Mouse (Mus musculus) MEL (cell line): ENCODE results near the gene Gm49388. TPM values are rescaled to one million over a fixed set of nuclear protein-coding genes. Genes with fewer than 3 reads are reported as not detected.
A peak's percentile ranks its signal among the peaks of the same experiment; 100 is the strongest.

Source experiments
- DNase-seq: peaks from one replicate; pipeline ENCODE4 v3.0.0; 2011; ENCODE audit warnings: low read depth, low spot score
- H3K27ac ChIP-seq: 2 replicates; pipeline ENCODE4 v1.5.1; 2012; ENCODE audit warnings: low read depth, mild to moderate bottlenecking, control low read depth, low read length, moderate library complexity; ENCODE audit not compliant: control insufficient read depth
- H3K27me3 ChIP-seq, 2 experiments: fragments of 150-350 bp in 1 of 2; sonication (generic) in 1 of 2; 2 replicates each; pipeline ENCODE4 v1.6.1; 2012; ENCODE audit warnings: low read length in 2 of 2, mild to moderate bottlenecking in 2 of 2, improper control_type of control experiment in 1 of 2, moderate library complexity in 1 of 2; ENCODE audit not compliant: insufficient read depth in 2 of 2, control insufficient read depth in 1 of 2
- H3K36me3 ChIP-seq, 2 experiments: 2 replicates each; pipeline ENCODE4 v1.6.1; 2012 to 2014; ENCODE audit warnings: low read length in 2 of 2, improper control_type of control experiment in 1 of 2, inconsistent platforms in 1 of 2, mild to moderate bottlenecking in 1 of 2; ENCODE audit not compliant: insufficient read depth in 2 of 2, control insufficient read depth in 1 of 2
- H3K4me1 ChIP-seq, 2 experiments: fragments of 150-350 bp in 1 of 2; sonication (generic) in 1 of 2; 2 replicates each; pipeline ENCODE4 v1.6.1; 2012; ENCODE audit warnings: low read length in 2 of 2, improper control_type of control experiment in 1 of 2, mild to moderate bottlenecking in 1 of 2; ENCODE audit not compliant: insufficient read depth in 2 of 2, control insufficient read depth in 1 of 2
- H3K4me3 ChIP-seq, 2 experiments: fragments of 150-350 bp in 1 of 2; sonication (generic) in 1 of 2; 2 replicates each; pipeline ENCODE4 v1.5.1; 2012; ENCODE audit warnings: low read depth in 2 of 2, low read length in 2 of 2, mild to moderate bottlenecking in 2 of 2, moderate library complexity in 2 of 2, control low read depth in 1 of 2, improper control_type of control experiment in 1 of 2; ENCODE audit not compliant: control insufficient read depth in 1 of 2, insufficient read depth in 1 of 2
- H3K79me2 ChIP-seq: 2 replicates; pipeline ENCODE4 v1.6.1; 2012; ENCODE audit warnings: mild to moderate bottlenecking, low read length, moderate library complexity; ENCODE audit not compliant: control insufficient read depth, poor library complexity, insufficient read depth
- H3K9ac ChIP-seq: 2 replicates; pipeline ENCODE4 v1.6.1; 2012; ENCODE audit warnings: low read depth, mild to moderate bottlenecking, control low read depth, low read length, moderate library complexity; ENCODE audit not compliant: control insufficient read depth, poor library complexity, severe bottlenecking
- H3K9me3 ChIP-seq: fragments of 150-350 bp; sonication (generic); replicated peaks from 2 replicates; pipeline ENCODE4 v1.6.1; 2012; ENCODE audit warnings: mild to moderate bottlenecking, low read length, improper control_type of control experiment, moderate library complexity; ENCODE audit not compliant: insufficient read depth
- CHD1 ChIP-seq: IDR thresholded peaks from 2 replicates; pipeline ENCODE4 v1.6.1; 2012; ENCODE audit warnings: low read depth, mild to moderate bottlenecking, inconsistent platforms, low read length, improper control_type of control experiment
- GABPA ChIP-seq: IDR thresholded peaks from 2 replicates; pipeline ENCODE4 v1.6.1; 2012; ENCODE audit warnings: low read depth, mild to moderate bottlenecking, inconsistent platforms, low read length, improper control_type of control experiment, moderate library complexity
- GATA1 ChIP-seq: IDR thresholded peaks from 2 replicates; pipeline ENCODE4 v1.6.1; 2011; ENCODE audit warnings: low read depth, low read length, improper control_type of control experiment
- HCFC1 ChIP-seq: IDR thresholded peaks from 2 replicates; pipeline ENCODE4 v1.6.1; 2012; ENCODE audit warnings: low read depth, mild to moderate bottlenecking, inconsistent platforms, low read length, improper control_type of control experiment, moderate library complexity
- KAT2A ChIP-seq: conservative IDR thresholded peaks from 2 replicates; pipeline ENCODE4 v1.6.1; 2012; ENCODE audit warnings: low read depth, low read length, improper control_type of control experiment, inconsistent platforms
- MAFK ChIP-seq: IDR thresholded peaks from 2 replicates; pipeline ENCODE4 v1.6.1; 2011; ENCODE audit warnings: low read depth, mild to moderate bottlenecking, low read length, improper control_type of control experiment, borderline replicate concordance
- MAZ ChIP-seq: IDR thresholded peaks from 2 replicates; pipeline ENCODE4 v1.6.1; 2012; ENCODE audit warnings: low read depth, mild to moderate bottlenecking, inconsistent platforms, low read length, improper control_type of control experiment
- MEF2A ChIP-seq: IDR thresholded peaks from 2 replicates; pipeline ENCODE4 v1.6.1; 2014; ENCODE audit warnings: low read depth, mild to moderate bottlenecking, inconsistent platforms, low read length, improper control_type of control experiment; ENCODE audit not compliant: poor library complexity, insufficient replicate concordance, severe bottlenecking; ENCODE audit errors: extremely low read depth
- POLR2AphosphoS5 ChIP-seq: IDR thresholded peaks from 2 replicates; pipeline ENCODE4 v1.6.1; 2012; ENCODE audit warnings: low read depth, borderline replicate concordance, mild to moderate bottlenecking, inconsistent platforms, low read length, moderate library complexity, mixed read lengths
- RCOR1 ChIP-seq: IDR thresholded peaks from 2 replicates; pipeline ENCODE4 v1.6.1; 2012; ENCODE audit warnings: low read depth, mild to moderate bottlenecking, inconsistent platforms, low read length, improper control_type of control experiment
- SIN3A ChIP-seq: IDR thresholded peaks from 2 replicates; pipeline ENCODE4 v1.6.1; 2012; ENCODE audit warnings: low read length, improper control_type of control experiment, inconsistent platforms
- SMC3 ChIP-seq: IDR thresholded peaks from 2 replicates; pipeline ENCODE4 v1.6.1; 2011; ENCODE audit warnings: low read depth, low read length, improper control_type of control experiment
- TBP ChIP-seq: IDR thresholded peaks from 2 replicates; pipeline ENCODE4 v1.8.0; 2011; ENCODE audit warnings: low read depth, low read length, improper control_type of control experiment
- TCF12 ChIP-seq: IDR thresholded peaks from 2 replicates; pipeline ENCODE4 v1.6.1; 2014; ENCODE audit warnings: low read depth, mild to moderate bottlenecking, inconsistent platforms, low read length, improper control_type of control experiment, moderate library complexity
- USF1 ChIP-seq: IDR thresholded peaks from 2 replicates; pipeline ENCODE4 v1.6.1; 2014; ENCODE audit warnings: low read depth, mild to moderate bottlenecking, inconsistent platforms, low read length, improper control_type of control experiment, moderate library complexity
- USF2 ChIP-seq, 2 experiments: IDR thresholded peaks; 2 replicates each; pipeline ENCODE4 v1.6.1; 2011 to 2012; ENCODE audit warnings: improper control_type of control experiment in 2 of 2, low read length in 2 of 2, borderline replicate concordance in 1 of 2, inconsistent platforms in 1 of 2, low read depth in 1 of 2, mild to moderate bottlenecking in 1 of 2; ENCODE audit not compliant: insufficient read depth in 1 of 2
- ZC3H11A ChIP-seq: IDR thresholded peaks from 2 replicates; pipeline ENCODE4 v1.6.1; 2012; ENCODE audit warnings: low read depth, mild to moderate bottlenecking, inconsistent platforms, low read length, improper control_type of control experiment
- ZKSCAN1 ChIP-seq: IDR thresholded peaks from 2 replicates; pipeline ENCODE4 v1.6.1; 2012; ENCODE audit warnings: low read depth, mild to moderate bottlenecking, inconsistent platforms, low read length, improper control_type of control experiment, moderate library complexity
- ZMIZ1 ChIP-seq: IDR thresholded peaks from 2 replicates; pipeline ENCODE4 v1.6.1; 2012; ENCODE audit warnings: low read depth, mild to moderate bottlenecking, inconsistent platforms, low read length, improper control_type of control experiment, moderate library complexity
- ZNF384 ChIP-seq: IDR thresholded peaks from 2 replicates; pipeline ENCODE4 v1.6.1; 2012; ENCODE audit warnings: low read depth, mild to moderate bottlenecking, inconsistent platforms, low read length, improper control_type of control experiment
- polyA plus RNA-seq, 2 experiments: library from polyadenylated mRNA; stranded (reverse) in 1 of 2; unstranded in 1 of 2; fragments of >175 nt in 1 of 2; fragments of >200 nt in 1 of 2; gene quantifications; 2 replicates each; pipeline versions ENCODE4 v1.2.1 to v1.2.4; 2012; ENCODE audit warnings: low replicate concordance in 2 of 2, low read depth in 1 of 2; ENCODE audit not compliant: insufficient read length in 2 of 2, insufficient read depth in 1 of 2, missing spikeins in 1 of 2
- total RNA-seq: library from RNA; depleted of rRNA; stranded (reverse); fragments of 300-350 nt; gene quantifications from 2 replicates; pipeline ENCODE4 v1.2.3, GENCODE M21; 2012

Gene Gm49388
- total and polyA plus RNA-seq, 3 experiments, result 0.73 to 1.3 TPM; not detected in 1

DNA sequence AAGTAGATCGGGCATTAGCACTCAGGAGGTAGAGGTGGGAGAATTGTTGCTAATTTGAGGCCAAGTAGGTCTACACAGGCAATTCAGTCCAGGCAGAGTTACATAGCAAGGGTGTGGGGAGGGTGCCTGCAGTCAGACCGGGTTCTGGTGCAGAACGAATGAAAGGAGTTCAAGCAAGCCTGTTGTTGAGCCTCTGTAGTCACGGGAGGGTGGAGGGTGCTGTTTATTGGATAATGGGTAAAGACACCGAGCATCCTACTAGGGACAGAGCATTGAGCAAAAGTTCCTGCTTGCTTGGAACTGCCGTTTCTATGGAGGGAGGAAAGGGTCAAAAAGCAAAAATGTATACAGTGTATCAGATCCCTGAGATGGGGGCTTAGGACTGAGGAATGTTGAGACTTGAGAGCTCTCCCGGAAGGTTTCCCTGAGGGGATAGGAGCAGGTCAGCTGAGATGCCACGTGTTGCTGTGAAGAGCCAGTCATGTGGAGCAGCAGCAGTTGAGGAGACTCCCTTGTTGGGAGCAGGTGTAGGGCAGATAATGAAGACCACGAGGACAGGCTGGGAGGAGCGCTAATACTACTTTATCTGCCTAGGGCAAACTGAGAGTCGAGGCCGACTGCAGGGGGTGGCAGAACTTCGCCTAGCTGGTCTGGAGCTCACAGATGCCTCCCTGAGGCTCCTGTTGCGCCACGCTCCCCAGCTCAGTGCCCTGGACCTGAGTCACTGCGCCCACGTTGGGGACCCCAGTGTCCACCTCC is 18.4 kb upstream of the Gm49388 start (continued):
- no peak for TF ChIP-seq MAFK
- no peak for TF ChIP-seq MEF2A
- no peak for TF ChIP-seq GABPA
- no peak for TF ChIP-seq ZNF384
- peak; percentile 84 for TF ChIP-seq GATA1
- no peak for TF ChIP-seq RCOR1
- no peak for TF ChIP-seq SMC3
- peak; percentile 95 for TF ChIP-seq SIN3A
- no peak for TF ChIP-seq ZC3H11A
- peak; percentile 75 for TF ChIP-seq HCFC1
- no peak for TF ChIP-seq KAT2A
- peak; percentile 92 for TF ChIP-seq TBP
- no peak for TF ChIP-seq ZKSCAN1
- no peak for TF ChIP-seq POLR2AphosphoS5
- TF ChIP-seq ZMIZ1, result peak; percentile 78; the same call in 1 of the 2 replicates
- TF ChIP-seq TCF12, result peak; percentile 83
- TF ChIP-seq USF1, result peak; percentile 98
- TF ChIP-seq USF2 (IDR thresholded peaks at IDR 0.05; ENCODE audit: borderline replicate concordance in 1 of 2, insufficient read depth in 1 of 2, low read depth in 1 of 2, low read length in 2 of 2), result peak in 1 of 2 experiments; percentile 96; a peak in 2 of 4 replicates
- TF ChIP-seq, all 39 proteins: peak for 20

GRCm38 (mm10) chr7:127767671-127768345 is 17.6 kb upstream of the Gm49388 start:
- TF ChIP-seq MAZ (0 out of 2 replicates have a peak, but pooled peaks have one; percentile 50), CHD1 (no peak), USF2 (IDR thresholded peaks at IDR 0.05; ENCODE audit: borderline replicate concordance in 1 of 2, insufficient read depth in 1 of 2, low read depth in 1 of 2, low read length in 2 of 2) (no peak)
- TF ChIP-seq, all 39 proteins: peak for 1
- Histone ChIP-seq H3K4me1 (peaks cover 8 to 38% of the 10 kb centered on the region in 2 experiments), H3K9ac (peak overlapping the region; percentile 78), H3K27me3 (no peaks in the 10 kb centered on the region), H3K36me3 (peaks cover 0 to 35% of the 10 kb centered on the region in 2 experiments; a peak in 2 of 4 replicates), H3K9me3 (no peaks in the 10 kb centered on the region), H3K4me3 (peak overlapping the region; percentile 9 to 64), H3K27ac (peak overlapping the region; percentile 91), H3K79me2 (peaks cover 24% of the 10 kb centered on the region)
- no peak for DNase-seq
